Mouse (Mus musculus) spleen, adult 2 months (tissue): ENCODE data around the gene Meltf.

Source experiments
- CTCF ChIP-seq: fragments of 200-500 bp; IDR thresholded peaks from 2 replicates; pipeline ENCODE4 v1.5.1; 2011; ENCODE audit warnings: mild to moderate bottlenecking, inconsistent platforms; ENCODE audit not compliant: insufficient read depth, insufficient read length, insufficient replicate concordance; ENCODE audit errors: extremely low read depth
- POLR2A ChIP-seq: fragments of 200-500 bp; IDR thresholded peaks from 2 replicates; pipeline ENCODE4 v1.6.1; 2011; ENCODE audit warnings: low read depth, low read length, inconsistent platforms

DNA sequence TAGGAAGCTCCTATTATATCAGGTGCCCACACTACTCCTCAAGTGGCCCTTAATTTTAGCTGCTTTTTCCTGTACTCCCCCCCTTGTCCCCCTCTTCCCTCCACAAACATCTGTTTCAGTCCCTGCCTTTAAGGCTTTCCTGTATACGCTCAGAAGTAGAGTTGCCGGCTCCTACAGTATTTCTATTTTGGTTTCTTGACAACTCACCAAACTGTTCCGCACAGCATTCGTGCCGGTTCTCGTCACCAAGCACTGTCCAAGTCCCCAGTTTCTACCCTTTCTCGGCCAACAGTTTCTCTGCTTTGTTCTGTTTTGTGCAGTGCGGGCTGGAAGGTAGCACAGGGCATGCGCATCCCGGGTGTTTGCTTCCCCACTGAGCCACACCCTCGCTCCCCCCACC lies 30.3 kb downstream of the Meltf start:
- no peak for TF ChIP-seq CTCF
- TF ChIP-seq POLR2A: no peak
